Mouse (Mus musculus) cerebellum, adult 8-10 months (tissue): ENCODE data around the gene Slc35d2.

ENCODE experiments used
- DNase-seq: peaks from one replicate; pipeline ENCODE4 v3.0.0; 2022

Slc35d2 gene

GRCm38 (mm10) chr13:64049535-64049934 lies 79.6 kb downstream of the Slc35d2 start:
- no peak for DNase-seq

DNA sequence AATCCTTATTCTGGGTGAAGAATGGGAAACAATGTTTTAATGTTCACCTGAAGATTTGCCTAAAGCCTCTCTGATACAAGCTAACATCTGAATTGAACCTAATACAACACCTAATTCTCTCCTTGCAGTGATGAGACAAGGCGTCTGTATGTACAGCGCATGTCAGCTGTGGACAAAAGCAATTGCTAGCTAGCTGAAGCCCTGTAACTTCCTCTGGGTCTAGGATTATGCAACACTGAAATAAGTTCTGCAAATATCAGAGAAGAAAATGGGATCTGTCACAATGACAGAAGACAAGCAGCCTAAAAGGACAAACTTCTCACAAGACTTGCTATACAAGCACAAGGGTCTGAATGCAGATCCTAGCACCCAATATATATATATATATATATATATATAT lies 80.7 kb downstream of the Slc35d2 start:
- DNase-seq, result no peak
